Mouse (Mus musculus) limb, embryonic 13.5 days (tissue): ENCODE results near the gene Plekha8. TPM values are rescaled to one million over a fixed set of nuclear protein-coding genes. Genes with fewer than 3 reads are reported as not detected.

Source experiments
- ATAC-seq: fragments of 200-750 bp; cut with Nextera tagmentation; 2 replicates; pipeline ENCODE4 v1.8.0; 2017; ENCODE audit warnings: low read depth, moderate number of reproducible peaks, moderate TSS enrichment; ENCODE audit not compliant: low FRiP score
- H3K27ac ChIP-seq: fragments of 300-500 bp; sonication (generic); 2 replicates; pipeline ENCODE4 v1.5.1; 2015; ENCODE audit warnings: inconsistent platforms, mild to moderate bottlenecking, moderate library complexity
- H3K27me3 ChIP-seq: fragments of 300-500 bp; sonication (generic); 2 replicates; pipeline ENCODE4 v1.6.1; 2015; ENCODE audit warnings: mild to moderate bottlenecking, inconsistent platforms
- H3K36me3 ChIP-seq: fragments of 300-500 bp; sonication (generic); 2 replicates; pipeline ENCODE4 v1.6.1; 2015; ENCODE audit warnings: inconsistent platforms, mild to moderate bottlenecking, moderate library complexity
- H3K4me1 ChIP-seq: fragments of 300-500 bp; sonication (generic); 2 replicates; pipeline ENCODE4 v1.6.1; 2015; ENCODE audit warnings: inconsistent platforms
- H3K4me2 ChIP-seq: fragments of 300-500 bp; sonication (generic); replicated peaks from 2 replicates; pipeline ENCODE4 v1.6.1; 2015; ENCODE audit warnings: inconsistent platforms, mild to moderate bottlenecking, moderate library complexity
- H3K4me3 ChIP-seq: fragments of 300-500 bp; sonication (generic); 2 replicates; pipeline ENCODE4 v1.5.1; 2015; ENCODE audit warnings: moderate library complexity, mild to moderate bottlenecking, inconsistent platforms
- H3K9ac ChIP-seq: fragments of 300-500 bp; sonication (generic); 2 replicates; pipeline ENCODE4 v1.6.1; 2015; ENCODE audit warnings: mild to moderate bottlenecking, inconsistent platforms
- H3K9me3 ChIP-seq: fragments of 300-500 bp; sonication (generic); 2 replicates; pipeline ENCODE4 v1.6.1; 2016; ENCODE audit warnings: inconsistent platforms
- WGBS: fragments of 180-500 bp; shearing (Covaris S2); methylation state at CpG from one replicate; pipeline ENCODE4 v1.1.7; 2015; 5-methylcytosine and 5-hydroxymethylcytosine counted together
- polyA plus RNA-seq: library from polyadenylated mRNA; unstranded; fragments of >200 nt; fragmentation: Nextera tagmentation; extraction: Ambion mirVana; gene quantifications from 2 replicates; pipeline ENCODE4 v1.2.1, GENCODE M21; 2015

The Plekha8 gene
- polyA plus RNA-seq, 1 experiment from 2014 or later, result 16.7 TPM

DNA sequence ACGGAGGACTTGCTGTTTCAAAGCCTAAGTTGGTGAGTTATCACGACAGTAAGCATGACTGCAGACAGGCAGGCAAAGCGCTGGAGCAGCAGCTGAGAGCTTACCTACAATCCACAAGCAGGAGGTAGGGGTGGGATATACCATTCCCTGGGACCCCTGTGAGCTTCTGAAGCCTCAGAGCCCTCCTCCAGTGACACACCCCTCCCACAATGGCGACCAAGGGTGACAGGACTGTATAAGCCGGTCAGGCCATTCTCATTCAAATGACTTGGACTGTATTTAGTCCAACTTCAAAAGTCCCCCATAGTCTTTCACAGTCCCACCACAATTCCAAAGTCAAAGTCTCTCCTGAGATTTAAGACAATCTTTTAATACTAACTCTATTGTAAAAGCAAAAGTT, 78.0 kb downstream of the Plekha8 start:
- 59% methylated on average over 5 of the region's 5 CpGs for WGBS
- Histone ChIP-seq H3K27me3 (no peaks in the 10 kb centered on the region), H3K4me3 (no peak overlapping the region), H3K4me2 (no peak overlapping the region), H3K27ac (no peak overlapping the region), H3K36me3 (no peaks in the 10 kb centered on the region), H3K9ac (no peak overlapping the region), H3K9me3 (no peaks in the 10 kb centered on the region), H3K4me1 (no peaks in the 10 kb centered on the region)
- no peak for ATAC-seq

- ATAC-seq, result no peak
- no peak overlapping the region for H3K9ac ChIP-seq
- no peak overlapping the region for H3K4me2 ChIP-seq
- no peaks in the 10 kb centered on the region for H3K36me3 ChIP-seq
- H3K27me3 ChIP-seq, result peaks cover 30% of the 10 kb centered on the region
- H3K9me3 ChIP-seq, result no peaks in the 10 kb centered on the region
- no peak overlapping the region for H3K4me3 ChIP-seq
- 80% methylated on average over 5 of the region's 5 CpGs for WGBS
- no peak overlapping the region for H3K27ac ChIP-seq
- H3K4me1 ChIP-seq, result peaks cover 16% of the 10 kb centered on the region
These were observed 84.8 kb downstream of the Plekha8 start for GRCm38 (mm10) chr6:54679686-54680085.

DNA sequence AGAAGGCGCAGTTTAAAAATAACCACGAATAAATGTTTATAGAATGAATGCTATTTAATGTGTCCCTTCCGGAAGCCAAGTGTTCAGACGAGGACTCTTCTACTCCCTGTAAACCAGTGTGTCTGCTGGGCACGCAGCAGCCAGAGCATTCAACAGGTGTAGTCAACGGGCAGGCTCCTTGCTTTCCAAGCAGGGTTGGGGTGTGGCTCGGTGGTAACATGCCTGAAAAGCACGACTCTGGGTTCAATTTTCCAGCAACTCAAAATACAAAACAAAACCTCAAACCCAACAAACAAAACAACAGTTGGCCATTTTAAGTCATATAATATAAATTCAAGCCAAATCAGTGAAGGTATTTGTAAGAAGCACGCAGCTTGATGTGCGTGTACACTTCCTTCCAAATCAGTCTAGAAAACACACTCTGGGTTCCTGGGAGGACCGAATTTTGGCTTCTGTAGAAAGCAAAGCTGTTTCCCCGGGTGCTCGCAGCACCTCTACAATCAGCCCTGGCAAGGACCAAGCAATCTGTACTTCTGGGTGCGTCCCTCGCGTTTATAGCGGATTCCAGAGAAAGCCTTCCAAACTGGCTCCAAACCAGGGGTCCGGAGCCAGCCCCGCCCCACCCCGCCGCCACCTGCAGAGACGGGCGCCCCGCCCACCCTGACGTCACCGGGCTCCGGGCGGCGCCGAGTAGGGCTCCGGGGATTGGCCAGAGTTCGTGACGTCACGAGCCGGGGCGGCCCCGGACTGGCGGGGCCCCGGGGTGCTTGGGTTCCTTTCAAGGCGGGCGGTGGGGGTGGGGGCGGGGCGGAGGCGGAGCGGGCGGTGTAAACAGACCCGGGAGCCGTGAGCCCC, 86.2 kb downstream of the Plekha8 start, which contains the start of gene Mturn:
Mturn (plus strand) TSS at position 734 of the 855 bp plus-strand sequence.
- peak; percentile 96 for ATAC-seq
- Histone ChIP-seq H3K9ac (peak within 1 kb of the TSS; percentile 78), H3K4me1 (peaks cover 16% of the 10 kb centered on the region), H3K27me3 (peaks cover 30% of the 10 kb centered on the region), H3K27ac (no peak within 1 kb of the TSS), H3K36me3 (no peaks in the 10 kb centered on the region), H3K4me2 (peak within 1 kb of the TSS; percentile 99), H3K4me3 (peak within 1 kb of the TSS; percentile 80), H3K9me3 (no peaks in the 10 kb centered on the region)
- 5% methylated on average over 43 of the region's 48 CpGs for WGBS

GRCm38 (mm10) chr6:54681746-54682428, 87.0 kb downstream of the Plekha8 start:
- under 1% methylated on average over 61 of the region's 61 CpGs for WGBS

GRCm38 (mm10) chr6:54684085-54684484, 89.2 kb downstream of the Plekha8 start:
- Histone ChIP-seq H3K9ac (no peak overlapping the region), H3K27ac (no peak overlapping the region), H3K36me3 (no peaks in the 10 kb centered on the region), H3K4me3 (no peak overlapping the region), H3K9me3 (no peaks in the 10 kb centered on the region), H3K4me2 (no peak overlapping the region), H3K27me3 (peaks cover 29% of the 10 kb centered on the region), H3K4me1 (peaks cover 16% of the 10 kb centered on the region)
- 88% methylated on average over 4 of the region's 4 CpGs for WGBS
- ATAC-seq, result no peak

More at GRCm38 (mm10) chr6:54681746-54682428, 87.0 kb downstream of the Plekha8 start:
- Histone ChIP-seq H3K27me3 (peaks cover 30% of the 10 kb centered on the region), H3K4me3 (peak overlapping the region; percentile 80), H3K4me2 (peak overlapping the region; percentile 99), H3K36me3 (no peaks in the 10 kb centered on the region), H3K9ac (peak overlapping the region; percentile 78), H3K4me1 (peaks cover 16% of the 10 kb centered on the region), H3K27ac (no peak overlapping the region), H3K9me3 (no peaks in the 10 kb centered on the region)
- ATAC-seq, result no peak; the same call in none of the 2 replicates

- no peak for ATAC-seq
- no peak overlapping the region for H3K27ac ChIP-seq
These were observed 90.2 kb downstream of the Plekha8 start for GRCm38 (mm10) chr6:54685103-54685502.

DNA sequence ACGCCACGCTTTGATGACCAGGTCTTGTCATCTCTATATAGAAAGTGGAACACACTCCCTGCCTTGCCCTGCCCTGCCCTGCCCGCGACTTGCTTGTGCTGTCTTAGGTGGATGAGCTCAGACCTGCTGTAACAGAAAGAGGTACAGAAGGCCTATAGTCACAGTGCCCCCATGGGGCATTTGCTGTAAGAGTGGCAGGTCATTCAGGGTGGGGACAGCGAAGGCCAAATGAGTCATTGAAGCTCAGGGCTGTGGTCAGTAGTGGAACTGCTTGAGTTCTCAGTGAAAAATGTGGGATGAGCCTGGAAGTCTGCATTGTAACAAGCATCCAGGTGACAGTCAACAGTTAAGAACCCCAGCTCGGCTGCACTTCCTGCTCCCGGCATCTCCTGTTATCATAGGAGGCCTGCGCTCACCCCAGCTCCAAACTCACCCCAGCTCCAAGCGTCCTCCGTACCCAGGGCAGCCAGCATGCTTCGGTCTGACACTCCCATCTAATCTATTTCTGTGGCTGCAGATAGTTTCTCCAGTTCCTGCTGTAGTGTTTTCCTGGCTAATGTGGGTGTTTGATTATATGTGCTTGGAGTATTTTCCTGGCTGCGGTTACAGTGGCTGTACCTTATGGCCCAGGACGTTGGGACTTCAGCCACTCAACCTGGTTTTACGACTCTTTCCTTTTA, 90.9 kb downstream of the Plekha8 start:
- peaks cover 12% of the 10 kb centered on the region for H3K4me1 ChIP-seq
- no peak overlapping the region for H3K4me3 ChIP-seq
- H3K9ac ChIP-seq, result no peak overlapping the region
- H3K27me3 ChIP-seq, result peaks cover 20% of the 10 kb centered on the region
- no peak overlapping the region for H3K4me2 ChIP-seq
- H3K36me3 ChIP-seq, result no peaks in the 10 kb centered on the region
- H3K27ac ChIP-seq, result no peak overlapping the region
- no peaks in the 10 kb centered on the region for H3K9me3 ChIP-seq
- no peak for ATAC-seq
- 72% methylated on average over 14 of the region's 14 CpGs for WGBS

More at GRCm38 (mm10) chr6:54685103-54685502, 90.2 kb downstream of the Plekha8 start:
- Histone ChIP-seq H3K36me3 (no peaks in the 10 kb centered on the region), H3K4me1 (peaks cover 16% of the 10 kb centered on the region), H3K9me3 (no peaks in the 10 kb centered on the region), H3K27me3 (peaks cover 20% of the 10 kb centered on the region), H3K4me3 (no peak overlapping the region), H3K4me2 (no peak overlapping the region), H3K9ac (no peak overlapping the region)
- WGBS, result 75% methylated on average over 5 of the region's 5 CpGs

- Histone ChIP-seq H3K4me2 (no peak overlapping the region), H3K9ac (no peak overlapping the region), H3K27me3 (peaks cover 20% of the 10 kb centered on the region), H3K4me3 (no peak overlapping the region), H3K27ac (no peak overlapping the region), H3K9me3 (no peaks in the 10 kb centered on the region), H3K36me3 (peaks cover 2% of the 10 kb centered on the region; the same call in 1 of the 2 replicates), H3K4me1 (peaks cover 8% of the 10 kb centered on the region)
- WGBS, result 89% methylated on average over 21 of the region's 21 CpGs
- ATAC-seq, result no peak
These were observed 92.2 kb downstream of the Plekha8 start for GRCm38 (mm10) chr6:54686946-54687737.

GRCm38 (mm10) chr6:54688467-54689323, 93.8 kb downstream of the Plekha8 start:
- no peak overlapping the region for H3K4me3 ChIP-seq
- WGBS, result 77% methylated on average over 18 of the region's 18 CpGs
- H3K9me3 ChIP-seq, result no peaks in the 10 kb centered on the region
- peaks cover 6% of the 10 kb centered on the region for H3K27me3 ChIP-seq
- H3K4me2 ChIP-seq, result no peak overlapping the region
- no peak overlapping the region for H3K27ac ChIP-seq
- H3K4me1 ChIP-seq, result no peaks in the 10 kb centered on the region
- peaks cover 2% of the 10 kb centered on the region; the same call in 1 of the 2 replicates for H3K36me3 ChIP-seq
- ATAC-seq, result no peak
- H3K9ac ChIP-seq, result no peak overlapping the region

DNA sequence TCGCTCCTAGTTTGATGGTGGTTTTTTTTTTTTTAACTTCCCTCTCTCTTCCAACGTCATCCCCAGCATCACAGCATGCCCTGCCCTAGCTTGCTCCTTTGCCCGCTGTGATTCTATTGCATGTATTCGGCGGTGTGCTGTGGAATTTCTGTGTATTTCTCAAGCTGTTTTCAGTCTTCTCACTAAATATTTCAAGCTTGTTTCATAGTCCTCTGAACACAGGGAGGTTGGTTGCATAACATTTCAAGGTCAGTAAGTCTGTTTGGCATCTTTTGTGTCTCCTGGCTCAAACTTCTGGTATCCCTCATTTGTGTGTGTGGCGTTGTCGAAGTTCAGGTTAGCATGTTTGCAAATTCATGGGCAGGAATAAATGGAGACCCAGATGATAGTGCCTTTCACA, 94.8 kb downstream of the Plekha8 start:
- H3K4me1 ChIP-seq, result no peaks in the 10 kb centered on the region

More for the DNA sequence above, 94.8 kb downstream of the Plekha8 start:
- 87% methylated on average over 7 of the region's 7 CpGs for WGBS
- Histone ChIP-seq H3K27ac (no peak overlapping the region), H3K4me2 (no peak overlapping the region), H3K27me3 (no peaks in the 10 kb centered on the region), H3K36me3 (peaks cover 2% of the 10 kb centered on the region; the same call in 1 of the 2 replicates), H3K9me3 (no peaks in the 10 kb centered on the region), H3K4me3 (no peak overlapping the region), H3K9ac (no peak overlapping the region)
- no peak for ATAC-seq
